Mouse (Mus musculus): ENCODE data around the gene Hsdl2.

DNA sequence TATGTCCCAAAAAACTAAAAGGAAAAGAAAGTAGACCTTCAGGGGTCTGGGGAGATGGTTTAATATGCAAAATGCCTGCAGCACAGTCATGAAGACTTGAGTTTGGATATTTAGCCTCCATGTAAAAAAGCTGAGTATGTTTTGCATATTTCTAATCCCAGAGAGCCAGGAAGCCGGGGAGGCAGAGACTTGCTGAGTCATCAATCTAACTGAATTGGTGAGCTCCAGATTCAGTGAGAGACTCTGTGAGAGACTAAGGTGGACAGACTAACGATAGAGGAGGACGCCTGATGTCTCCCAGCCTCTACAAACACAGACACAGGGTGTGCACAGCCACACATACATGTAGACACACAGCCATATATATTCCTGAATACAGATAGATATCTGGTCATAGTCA is 23.5 kb downstream of the Hsdl2 start:
- no peak for TF ChIP-seq CTCF (IDR thresholded peaks at IDR 0.05; ENCODE audit: borderline replicate concordance, insufficient read depth, low read length)
- no peak for TF ChIP-seq POLR2A (IDR thresholded peaks at IDR 0.05; ENCODE audit: low read depth, low read length)

Measured in embryonic fibroblast, embryonic 13.5 days (primary cell).